Mouse (Mus musculus) C3H10T1/2 (cell line): ENCODE data around the gene Wdr83os. TPM values are rescaled to one million over a fixed set of nuclear protein-coding genes. Genes with fewer than 3 reads are reported as not detected.

Experiments
- polyA plus RNA-seq, 2 experiments: library from polyadenylated mRNA; unstranded; fragments of >200 nt; fragmentation: generic; extraction: Trizol; gene quantifications; one replicate each; pipeline ENCODE4 v1.2.1; 2012; ENCODE audit warnings: missing spikeins in 2 of 2

Wdr83os gene
- polyA plus RNA-seq: 100 to 1,000 TPM; 149 to 151 TPM

GRCm38 (mm10) chr8:85080532-85081215 lies at the start of gene Wdr83os:
TSS of gene Wdr83os (plus strand) at chr8:85080740.

GRCm38 (mm10) chr8:85036718-85037365 lies 43.7 kb upstream of the Wdr83os start, which contains the start of gene Tnpo2:
TSS of gene Tnpo2 (plus strand) at chr8:85036915.

GRCm38 (mm10) chr8:85059879-85060616 lies 20.5 kb upstream of the Wdr83os start, which contains the start of gene Fbxw9:
TSS of gene Fbxw9 (plus strand) at chr8:85060055.

GRCm38 (mm10) chr8:85067982-85068381 lies 12.6 kb upstream of the Wdr83os start, which contains the start of gene Gm5741:
TSS of gene Gm5741 (minus strand) at chr8:85067982.

GRCm38 (mm10) chr8:85071514-85072281 lies 8.8 kb upstream of the Wdr83os start, which contains the start of gene Dhps:
TSS of gene Dhps (plus strand) at chr8:85071757.

GRCm38 (mm10) chr8:85081216-85081555 lies 646 bp downstream of the Wdr83os start, which contains the start of gene Wdr83:
TSS of gene Wdr83 (minus strand) at chr8:85081306.

GRCm38 (mm10) chr8:85083108-85083813 lies 2.7 kb downstream of the Wdr83os start, which contains the start of gene Man2b1:
TSS of gene Man2b1 (plus strand) at chr8:85083270.

GRCm38 (mm10) chr8:85122995-85123394 lies 42.5 kb downstream of the Wdr83os start, which contains the start of gene Zfp791:
TSS of gene Zfp791 (minus strand) at chr8:85123095.

Other genes starting within 250 kb of the Wdr83os start
- 10 to 100 TPM; 31.0 to 75.6 TPM for gene Gadd45gip1, start 249.2 kb upstream of the Wdr83os start, polyA plus RNA-seq
- 10 to 100 TPM; 61.5 to 69.9 TPM for gene Rad23a, start 240.1 kb upstream of the Wdr83os start, polyA plus RNA-seq
- gene Calr, start 233.8 kb upstream of the Wdr83os start, polyA plus RNA-seq: 100 to 1,000 TPM; 585 to 801 TPM
- gene Farsa, start 223.8 kb upstream of the Wdr83os start, polyA plus RNA-seq: 100 to 1,000 TPM in 1 of 2 experiments, 10 to 100 TPM in 1; 76.6 to 106 TPM
- gene Syce2, start 208.6 kb upstream of the Wdr83os start, polyA plus RNA-seq: 1 to 10 TPM in 1 of 2 experiments, under 1 TPM in 1; 0.08 to 3.1 TPM
- 10 to 100 TPM in 1 of 2 experiments, 1 to 10 TPM in 1; 4.6 to 16.7 TPM for gene Gcdh, start 186.8 kb upstream of the Wdr83os start, polyA plus RNA-seq
- under 1 TPM; 0.08 to 0.27 TPM for gene Klf1, start 178.8 kb upstream of the Wdr83os start, polyA plus RNA-seq
- 10 to 100 TPM; 11.5 to 17.3 TPM for gene Dnase2a, start 172.2 kb upstream of the Wdr83os start, polyA plus RNA-seq
- gene Mast1, start 143.4 kb upstream of the Wdr83os start, polyA plus RNA-seq: under 1 TPM in 1 of 2 experiments, not detected in 1; 0.06 TPM
- gene Rtbdn, start 133.7 kb upstream of the Wdr83os start, polyA plus RNA-seq: under 1 TPM in 1 of 2 experiments, not detected in 1; 0.05 TPM
- not detected for gene Gm49661, start 111.3 kb upstream of the Wdr83os start, polyA plus RNA-seq
- 100 to 1,000 TPM; 723 to 905 TPM for gene Prdx2, start 111.2 kb upstream of the Wdr83os start, polyA plus RNA-seq
- 100 to 1,000 TPM in 1 of 2 experiments, 10 to 100 TPM in 1; 85.1 to 248 TPM for gene Rnaseh2a, start 111.0 kb upstream of the Wdr83os start, polyA plus RNA-seq
- 10 to 100 TPM; 27.0 to 43.6 TPM for gene Junb, start 102.0 kb upstream of the Wdr83os start, polyA plus RNA-seq
- 1 to 10 TPM; 2.4 to 5.2 TPM for gene Hook2, start 90.1 kb upstream of the Wdr83os start, polyA plus RNA-seq
- under 1 TPM in 1 of 2 experiments, not detected in 1; 0.17 TPM for gene Best2, start 66.2 kb upstream of the Wdr83os start, polyA plus RNA-seq
- gene Asna1, start 55.5 kb upstream of the Wdr83os start, polyA plus RNA-seq: 100 to 1,000 TPM; 150 to 247 TPM
- 100 to 1,000 TPM; 205 to 250 TPM for gene Trir, start 53.9 kb upstream of the Wdr83os start, polyA plus RNA-seq
- gene Tnpo2, start 43.8 kb upstream of the Wdr83os start, polyA plus RNA-seq: 10 to 100 TPM in 1 of 2 experiments, 1 to 10 TPM in 1; 8.0 to 41.1 TPM
- gene Fbxw9, start 20.7 kb upstream of the Wdr83os start, polyA plus RNA-seq: 10 to 100 TPM; 11.0 to 31.1 TPM
- gene Gm5741, start 12.8 kb upstream of the Wdr83os start, polyA plus RNA-seq: under 1 TPM in 1 of 2 experiments, not detected in 1; 0.48 TPM
- 100 to 1,000 TPM in 1 of 2 experiments, 10 to 100 TPM in 1; 51.7 to 147 TPM for gene Dhps, start 9.0 kb upstream of the Wdr83os start, polyA plus RNA-seq
- gene Wdr83, start 566 bp downstream of the Wdr83os start, polyA plus RNA-seq: 10 to 100 TPM; 14.8 to 25.8 TPM
- gene Man2b1, start 2.5 kb downstream of the Wdr83os start, polyA plus RNA-seq: 10 to 100 TPM in 1 of 2 experiments, 1 to 10 TPM in 1; 6.8 to 20.5 TPM
- gene Zfp791, start 42.4 kb downstream of the Wdr83os start, polyA plus RNA-seq: under 1 TPM in 1 of 2 experiments, not detected in 1; 0.05 TPM
- not detected for gene Cks1brt, start 71.2 kb downstream of the Wdr83os start, polyA plus RNA-seq
- gene Olfr371, start 145.2 kb downstream of the Wdr83os start, polyA plus RNA-seq: not detected
- 10 to 100 TPM in 1 of 2 experiments, 1 to 10 TPM in 1; 3.6 to 16.9 TPM for gene Orc6, start 218.9 kb downstream of the Wdr83os start, polyA plus RNA-seq
- 10 to 100 TPM in 1 of 2 experiments, 1 to 10 TPM in 1; 2.3 to 20.5 TPM for gene Vps35, start 219.1 kb downstream of the Wdr83os start, polyA plus RNA-seq